Comparison of ENCODE assay signal across 11 mouse cellular contexts in the genomic region with DNA sequence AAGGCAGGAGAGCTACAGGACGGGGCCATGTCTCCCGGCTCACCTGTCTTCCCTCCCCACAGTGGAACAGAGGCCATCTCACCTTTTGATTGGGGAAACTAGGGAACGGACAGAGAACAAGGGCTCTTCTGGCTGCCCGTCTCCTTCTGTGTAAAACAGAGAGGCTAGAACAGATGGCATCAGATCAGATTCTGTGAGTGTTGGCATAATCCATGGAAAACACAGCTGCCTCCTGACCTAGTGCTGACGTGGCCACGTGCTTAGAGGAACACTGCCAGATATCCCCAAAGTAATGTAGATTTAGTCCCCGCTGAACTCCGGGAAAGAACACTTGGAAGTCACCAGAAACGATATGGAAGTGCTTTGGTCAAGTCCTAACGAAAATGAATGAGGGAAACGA.
A peak's percentile ranks its signal among the peaks of the same experiment; 100 is the strongest.
DNase-seq lines count a peak whose midpoint lies in the region; ATAC-seq and TF ChIP-seq lines count a peak whose summit lies in the region.
"Had no signal": no experiment of that assay in that cellular context is flagged by ENCODE, and none has a peak within 500 bp of the region (broad histone marks: within the 10 kb centered on the region; RNA-seq: fewer than 3 reads in every experiment).

No protein-coding gene starts in this region.

- H3K27ac ChIP-seq in lung, postnatal 0 days (ENCODE audit: low read length): no peak overlapping the region
- H3K27ac ChIP-seq: limb, embryonic 12.5 days had no signal

- TF ChIP-seq CTCF in lung, postnatal 0 days (IDR thresholded peaks at IDR 0.05): no peak

- H3K27me3 ChIP-seq in lung, postnatal 0 days (replicated peaks; ENCODE audit: insufficient read depth, low read length): no peaks in the 10 kb centered on the region
- H3K27me3 ChIP-seq in myocyte (ENCODE audit: control insufficient read depth, insufficient read depth, insufficient read length): no peaks in the 10 kb centered on the region

- H3ac ChIP-seq in myocyte (ENCODE audit: control insufficient read depth, insufficient read length): no peak overlapping the region

- H3K4me3 ChIP-seq in lung, postnatal 0 days (ENCODE audit: low read depth, low read length): no peak overlapping the region
- H3K4me3 ChIP-seq in myocyte: no peak overlapping the region
- H3K4me3 ChIP-seq: limb, embryonic 12.5 days had no signal

- peaks cover 3% of the 10 kb centered on the region; the same call in 1 of the 2 replicates for H3K4me1 ChIP-seq in lung, postnatal 0 days (ENCODE audit: insufficient read depth, low read depth, low read length)

- no peak overlapping the region for H3K4me2 ChIP-seq in lung, postnatal 0 days (replicated peaks; ENCODE audit: low read depth, low read length)
- no peak overlapping the region for H3K4me2 ChIP-seq in myocyte (ENCODE audit: low read depth)
- H3K4me2 ChIP-seq: limb, embryonic 12.5 days had no signal

- peak; percentile 60 for ATAC-seq in frontal cortex, adult (ENCODE audit: low TSS enrichment)
- no peak for ATAC-seq in lung, postnatal 0 days
- ATAC-seq: intestine, postnatal 0 days had no signal

- intact Hi-C loops in heart, postnatal 25 days (cut with DNase I): loop anchor here (5.0 kb wide), 1 partner anchor 342 kb away; no protein-coding TSS in a partner anchor

- no peaks in the 10 kb centered on the region for H3K79me2 ChIP-seq in myocyte (ENCODE audit: control insufficient read depth, insufficient read depth)

- H3K36me3 ChIP-seq in lung, postnatal 0 days (ENCODE audit: insufficient read depth, low read length): no peaks in the 10 kb centered on the region
- H3K36me3 ChIP-seq in myocyte (ENCODE audit: control insufficient read depth, insufficient read depth): no peaks in the 10 kb centered on the region
- H3K36me3 ChIP-seq: limb, embryonic 12.5 days had no signal

- no peak overlapping the region for H3K9ac ChIP-seq in lung, postnatal 0 days (replicated peaks; ENCODE audit: low read depth)
- H3K9ac ChIP-seq: limb, embryonic 12.5 days had no signal

- 55% methylated on average over 11 of the region's 11 CpGs for WGBS in lung, postnatal 0 days

- TF ChIP-seq EP300 in lung, postnatal 0 days (IDR thresholded peaks at IDR 0.05): no peak

- no peaks in the 10 kb centered on the region for H3K9me3 ChIP-seq in lung, postnatal 0 days (ENCODE audit: low read length)
- H3K9me3 ChIP-seq: limb, embryonic 12.5 days had no signal

- TF ChIP-seq POLR2A in myocyte (IDR thresholded peaks at IDR 0.05; ENCODE audit: insufficient read length, low read depth): no peak

- no peak for DNase-seq in frontal cortex, postnatal 25 days (ENCODE audit: low spot score in 2 of 2)
- peak; percentile 32 for DNase-seq in lung, postnatal 0 days (ENCODE audit: low spot score)
- DNase-seq in lung, postnatal 14 days: no peak
- peak; percentile 71 to 80 for DNase-seq in cerebellum, adult 18-20 months
- no peak for DNase-seq in heart, postnatal 25 days (ENCODE audit: low spot score)
- DNase-seq in adrenal gland, postnatal 14 days: no peak
- DNase-seq: lung, adult 18-20 months had no signal

TF ChIP-seq in myocyte, 11 proteins besides CTCF, POLR2A, EP300 and RAD21:
- peak in 2 of 3 experiments; percentile 43 to 59 for TF ChIP-seq MYOD1 (IDR thresholded peaks at IDR 0.05; ENCODE audit: control insufficient read depth in 1 of 3, insufficient read length in 2 of 3, low read depth in 2 of 3)
- TF ChIP-seq E2F4 (IDR thresholded peaks at IDR 0.05; ENCODE audit: insufficient read depth): no peak
- no peak for TF ChIP-seq TCF3 (IDR thresholded peaks at IDR 0.05; ENCODE audit: insufficient read length, low read depth)
- TF ChIP-seq CEBPB (IDR thresholded peaks at IDR 0.05; ENCODE audit: insufficient read depth, poor library complexity, severe bottlenecking): no peak
- no peak for TF ChIP-seq SRF (IDR thresholded peaks at IDR 0.05; ENCODE audit: control insufficient read depth, insufficient read length, low read depth)
- TF ChIP-seq POLR2AphosphoS2 (IDR thresholded peaks at IDR 0.05; ENCODE audit: insufficient read length, low read depth): no peak
- TF ChIP-seq TCF12 (IDR thresholded peaks at IDR 0.05; ENCODE audit: insufficient read depth, poor library complexity, severe bottlenecking): no peak
- TF ChIP-seq USF1 (IDR thresholded peaks at IDR 0.05; ENCODE audit: low read depth): no peak
- TF ChIP-seq MAX (IDR thresholded peaks at IDR 0.05; ENCODE audit: low read depth): no peak
- TF ChIP-seq MYOG (IDR thresholded peaks at IDR 0.05; ENCODE audit: control insufficient read depth in 1 of 3, insufficient read depth in 1 of 3, insufficient read length in 2 of 3, low read depth in 2 of 3): peak in 1 of 3 experiments; percentile 37
- no peak for TF ChIP-seq REST (IDR thresholded peaks at IDR 0.05; ENCODE audit: insufficient read depth, insufficient read length)

Comparison
In these comparisons a context has a peak if more than half of its experiments do, and no peak if none do; other contexts are left out.
1. DNase-seq: peak in lung, postnatal 0 days (single experiment) and cerebellum, adult 18-20 months (2 of 2); none in frontal cortex, postnatal 25 days (0 of 2), lung, postnatal 14 days (single experiment), heart, postnatal 25 days (single experiment) and adrenal gland, postnatal 14 days (single experiment).